Mouse (Mus musculus) hindbrain, embryonic 15.5 days (tissue): Measurements from ENCODE around the gene Nlgn2. TPM values are rescaled to one million over a fixed set of nuclear protein-coding genes. Genes with fewer than 3 reads are reported as not detected.

ENCODE experiments used
- ATAC-seq: fragments of 200-750 bp; cut with Nextera tagmentation; 2 replicates; pipeline ENCODE4 v1.8.0; 2017; ENCODE audit warnings: low read depth, moderate number of reproducible peaks, moderate TSS enrichment; ENCODE audit not compliant: low FRiP score
- H3K27ac ChIP-seq: fragments of 300-500 bp; sonication (generic); replicated peaks from 2 replicates; pipeline ENCODE4 v1.5.1; 2015; ENCODE audit warnings: mild to moderate bottlenecking, inconsistent platforms
- H3K27me3 ChIP-seq: fragments of 300-500 bp; sonication (generic); 2 replicates; pipeline ENCODE4 v1.6.1; 2015; ENCODE audit warnings: control low read depth, inconsistent platforms
- H3K36me3 ChIP-seq: fragments of 300-500 bp; sonication (generic); 2 replicates; pipeline ENCODE4 v1.6.1; 2015; ENCODE audit warnings: control low read depth, inconsistent platforms
- H3K4me1 ChIP-seq: fragments of 300-500 bp; sonication (generic); replicated peaks from 2 replicates; pipeline ENCODE4 v1.6.1; 2015; ENCODE audit warnings: control low read depth, inconsistent platforms
- H3K4me2 ChIP-seq: fragments of 300-500 bp; sonication (generic); 2 replicates; pipeline ENCODE4 v1.6.1; 2015; ENCODE audit warnings: moderate library complexity, mild to moderate bottlenecking, inconsistent platforms
- H3K4me3 ChIP-seq: fragments of 300-500 bp; sonication (generic); 2 replicates; pipeline ENCODE4 v1.5.1; 2015; ENCODE audit warnings: mild to moderate bottlenecking, inconsistent platforms
- H3K9ac ChIP-seq: fragments of 300-500 bp; sonication (generic); 2 replicates; pipeline ENCODE4 v1.6.1; 2015; ENCODE audit warnings: inconsistent platforms
- H3K9me3 ChIP-seq: fragments of 300-500 bp; sonication (generic); 2 replicates; pipeline ENCODE4 v1.6.1; 2016; ENCODE audit warnings: control low read depth, inconsistent platforms
- WGBS: fragments of 180-500 bp; shearing (Covaris S2); methylation state at CpG from one replicate; pipeline ENCODE4 v1.1.7; 2015; 5-methylcytosine and 5-hydroxymethylcytosine counted together
- polyA plus RNA-seq: library from polyadenylated mRNA; unstranded; fragments of >200 nt; fragmentation: Nextera tagmentation; extraction: Ambion mirVana; gene quantifications from 2 replicates; pipeline ENCODE4 v1.2.1, GENCODE M21; 2015

Gene Nlgn2
- polyA plus RNA-seq, 1 experiment from 2014 or later: 21.0 TPM

GRCm38 (mm10) chr11:69816520-69816919 lies 21.1 kb downstream of the Nlgn2 start:
- Histone ChIP-seq H3K27me3 (no peaks in the 10 kb centered on the region), H3K4me1 (no peaks in the 10 kb centered on the region), H3K9ac (no peak overlapping the region), H3K36me3 (no peaks in the 10 kb centered on the region), H3K4me2 (no peak overlapping the region), H3K9me3 (no peaks in the 10 kb centered on the region), H3K27ac (no peak overlapping the region), H3K4me3 (no peak overlapping the region)
- no peak for ATAC-seq
- WGBS: 92% methylated on average over 12 of the region's 12 CpGs

GRCm38 (mm10) chr11:69815155-69815554 lies 22.4 kb downstream of the Nlgn2 start, which contains the start of gene Gm39566:
Gene Gm39566, minus strand, starts transcription at chr11:69815298.
- Histone ChIP-seq H3K9ac (no peak within 1 kb of the TSS), H3K4me2 (no peak within 1 kb of the TSS), H3K4me1 (no peaks in the 10 kb centered on the region), H3K36me3 (no peaks in the 10 kb centered on the region), H3K9me3 (no peaks in the 10 kb centered on the region), H3K27ac (no peak within 1 kb of the TSS), H3K4me3 (no peak within 1 kb of the TSS), H3K27me3 (no peaks in the 10 kb centered on the region)
- 66% methylated on average over 10 of the region's 10 CpGs for WGBS
- no peak for ATAC-seq

DNA sequence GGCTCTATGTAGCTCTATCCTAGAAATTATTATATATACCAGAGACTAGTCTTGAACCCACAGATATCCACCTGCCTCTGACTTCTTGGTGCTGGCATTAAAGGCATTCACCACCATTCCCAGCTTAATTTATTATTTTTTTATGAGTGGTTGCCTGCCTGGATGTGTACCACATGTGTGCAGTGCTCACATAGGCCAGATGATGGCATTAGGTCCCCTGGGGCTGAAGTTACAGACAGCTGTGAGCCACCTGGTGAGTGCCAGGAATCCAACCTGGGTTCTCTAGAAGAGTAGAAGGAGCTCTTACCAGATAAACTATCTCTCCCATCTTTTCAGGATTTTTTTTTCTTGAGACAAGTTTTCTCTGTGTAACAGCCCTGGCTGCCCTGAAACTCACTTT lies 27.3 kb downstream of the Nlgn2 start:
- H3K27me3 ChIP-seq: peaks cover 16% of the 10 kb centered on the region
- no peak overlapping the region for H3K27ac ChIP-seq
- no peaks in the 10 kb centered on the region for H3K36me3 ChIP-seq
- no peak overlapping the region for H3K9ac ChIP-seq
- H3K9me3 ChIP-seq: no peaks in the 10 kb centered on the region
- ATAC-seq: no peak
- no peak overlapping the region for H3K4me3 ChIP-seq
- no peak overlapping the region for H3K4me2 ChIP-seq
- H3K4me1 ChIP-seq: no peaks in the 10 kb centered on the region

GRCm38 (mm10) chr11:69807641-69808040 lies 29.9 kb downstream of the Nlgn2 start:
- H3K4me2 ChIP-seq: no peak overlapping the region
- no peak overlapping the region for H3K9ac ChIP-seq
- H3K27ac ChIP-seq: no peak overlapping the region
- no peaks in the 10 kb centered on the region for H3K36me3 ChIP-seq
- 74% methylated on average over 2 of the region's 2 CpGs for WGBS
- no peak for ATAC-seq
- H3K9me3 ChIP-seq: no peaks in the 10 kb centered on the region
- H3K4me3 ChIP-seq: no peak overlapping the region
- H3K27me3 ChIP-seq: peaks cover 24% of the 10 kb centered on the region
- peaks cover 25% of the 10 kb centered on the region for H3K4me1 ChIP-seq

- Histone ChIP-seq H3K27me3 (peaks cover 24% of the 10 kb centered on the region), H3K27ac (no peak overlapping the region), H3K36me3 (no peaks in the 10 kb centered on the region), H3K9me3 (no peaks in the 10 kb centered on the region), H3K4me2 (no peak overlapping the region), H3K4me3 (no peak overlapping the region), H3K4me1 (peaks cover 38% of the 10 kb centered on the region), H3K9ac (no peak overlapping the region)
- no peak for ATAC-seq
- 78% methylated on average over 4 of the region's 4 CpGs for WGBS
These were observed 31.2 kb downstream of the Nlgn2 start for GRCm38 (mm10) chr11:69806378-69806777.

GRCm38 (mm10) chr11:69804972-69805909 lies 32.3 kb downstream of the Nlgn2 start, which contains the start of gene Tmem102:
Gene Tmem102, minus strand, starts transcription at chr11:69805624.
- Histone ChIP-seq H3K4me2 (peak within 1 kb of the TSS; percentile 94), H3K9me3 (no peaks in the 10 kb centered on the region), H3K4me3 (peak within 1 kb of the TSS; percentile 69), H3K27me3 (peaks cover 24% of the 10 kb centered on the region), H3K36me3 (no peaks in the 10 kb centered on the region), H3K4me1 (peaks cover 45% of the 10 kb centered on the region), H3K27ac (no peak within 1 kb of the TSS), H3K9ac (no peak within 1 kb of the TSS)
- ATAC-seq: no peak
- 5% methylated on average over 29 of the region's 29 CpGs for WGBS

- Histone ChIP-seq H3K9me3 (no peaks in the 10 kb centered on the region), H3K9ac (no peak overlapping the region), H3K27me3 (peaks cover 24% of the 10 kb centered on the region), H3K36me3 (no peaks in the 10 kb centered on the region), H3K4me1 (peaks cover 52% of the 10 kb centered on the region), H3K27ac (no peak overlapping the region), H3K4me2 (peak overlapping the region; percentile 94), H3K4me3 (peak overlapping the region; percentile 69)
- 6% methylated on average over 12 of the region's 12 CpGs for WGBS
- no peak for ATAC-seq
These were observed 33.0 kb downstream of the Nlgn2 start for GRCm38 (mm10) chr11:69804652-69804940.

GRCm38 (mm10) chr11:69803786-69804651 lies 33.6 kb downstream of the Nlgn2 start:
- H3K9ac ChIP-seq: peak overlapping the region; percentile 69
- peak overlapping the region; percentile 78 for H3K27ac ChIP-seq
- no peaks in the 10 kb centered on the region for H3K36me3 ChIP-seq
- peak overlapping the region; percentile 69 for H3K4me3 ChIP-seq
- H3K4me1 ChIP-seq: peaks cover 58% of the 10 kb centered on the region
- H3K4me2 ChIP-seq: peak overlapping the region; percentile 94
- ATAC-seq: peak; percentile 45
- WGBS: 1% methylated on average over 60 of the region's 60 CpGs
- no peaks in the 10 kb centered on the region for H3K9me3 ChIP-seq
- peaks cover 24% of the 10 kb centered on the region for H3K27me3 ChIP-seq

- H3K27ac ChIP-seq: peak overlapping the region; percentile 78
- peaks cover 24% of the 10 kb centered on the region for H3K27me3 ChIP-seq
- H3K4me2 ChIP-seq: peak overlapping the region; percentile 94
- ATAC-seq: no peak
- H3K4me3 ChIP-seq: peak overlapping the region; percentile 69
- peak overlapping the region; percentile 69 for H3K9ac ChIP-seq
- H3K36me3 ChIP-seq: no peaks in the 10 kb centered on the region
- no peaks in the 10 kb centered on the region for H3K9me3 ChIP-seq
- whole genome bisulfite sequencing: 2% methylated on average over 12 of the region's 12 CpGs
- H3K4me1 ChIP-seq: peaks cover 61% of the 10 kb centered on the region
These were observed 34.3 kb downstream of the Nlgn2 start for GRCm38 (mm10) chr11:69803328-69803727.

DNA sequence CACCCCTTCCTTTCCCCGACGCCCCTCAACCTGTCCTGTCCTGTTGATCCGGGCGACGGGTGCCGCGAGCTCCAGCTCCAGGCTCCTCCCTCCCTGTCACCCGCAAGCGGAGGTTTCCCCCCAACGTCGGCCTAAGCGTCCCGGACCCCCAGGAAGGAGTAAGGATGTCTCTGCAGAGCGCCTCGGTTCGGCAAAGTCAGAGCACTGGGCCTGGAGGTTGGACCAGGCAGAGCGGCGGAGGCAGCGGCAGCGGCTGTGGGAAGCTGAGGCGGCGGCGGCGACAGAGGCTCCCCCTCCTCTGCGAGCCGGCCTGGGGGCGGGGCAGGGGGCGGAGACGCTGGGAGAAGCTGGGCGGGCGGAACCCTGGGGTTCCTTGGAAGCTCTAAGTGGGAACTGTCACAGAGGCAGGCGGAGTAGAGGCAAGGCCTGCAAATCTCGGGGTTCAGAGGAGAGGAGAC lies 34.9 kb downstream of the Nlgn2 start:
- Histone ChIP-seq H3K9me3 (no peaks in the 10 kb centered on the region), H3K4me2 (peak overlapping the region; percentile 94), H3K4me1 (peaks cover 61% of the 10 kb centered on the region), H3K36me3 (no peaks in the 10 kb centered on the region), H3K9ac (peak overlapping the region; percentile 69), H3K27ac (peak overlapping the region; percentile 78), H3K4me3 (peak overlapping the region; percentile 69), H3K27me3 (peaks cover 24% of the 10 kb centered on the region)
- ATAC-seq: peak; percentile 25; the same call in 1 of the 2 replicates
- 0% methylated on average over 33 of the region's 33 CpGs for WGBS

DNA sequence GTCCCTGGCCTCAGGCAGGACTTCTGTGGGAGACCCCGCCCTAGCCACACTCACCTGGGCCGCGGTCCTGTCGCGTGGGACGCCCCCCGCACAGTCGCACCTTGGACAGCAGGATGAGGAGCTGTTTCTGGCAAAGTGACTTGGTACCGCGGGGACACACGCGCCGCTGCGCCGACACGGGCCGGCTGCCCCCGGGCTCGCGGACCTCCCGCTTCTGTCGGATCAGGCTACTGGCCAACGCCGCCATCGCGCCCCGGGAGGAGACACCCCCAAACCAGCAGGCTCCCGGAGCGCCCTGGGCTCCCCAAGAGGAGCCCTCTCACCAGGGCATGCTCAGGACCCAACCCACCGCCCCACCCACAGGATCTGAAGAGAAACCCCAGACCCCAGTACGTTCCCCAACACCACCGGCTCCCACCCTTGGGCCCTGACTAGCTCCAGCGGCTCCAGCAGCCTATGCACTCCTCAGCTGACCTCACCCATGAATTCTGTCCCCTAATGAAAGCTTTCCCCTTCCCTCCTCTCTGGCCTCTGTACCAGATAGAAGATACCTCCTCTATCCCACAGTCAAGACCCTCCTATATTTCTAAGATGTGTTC lies 36.1 kb downstream of the Nlgn2 start, which contains the start of gene Fgf11:
Gene Fgf11 (minus strand): TSS at position 479 of the 599 bp plus-strand sequence.
- under 1% methylated on average over 33 of the region's 33 CpGs for WGBS
- peaks cover 61% of the 10 kb centered on the region for H3K4me1 ChIP-seq
- H3K36me3 ChIP-seq: no peaks in the 10 kb centered on the region
- peak within 1 kb of the TSS; percentile 69 for H3K4me3 ChIP-seq
- H3K9me3 ChIP-seq: no peaks in the 10 kb centered on the region
- H3K4me2 ChIP-seq: peak within 1 kb of the TSS; percentile 94
- no peak for ATAC-seq
- H3K27me3 ChIP-seq: peaks cover 23% of the 10 kb centered on the region
- H3K9ac ChIP-seq: peak within 1 kb of the TSS; percentile 69
- H3K27ac ChIP-seq: peak within 1 kb of the TSS; percentile 96
